Mouse (Mus musculus) G1E (cell line): Measurements from ENCODE around the gene Fhl3.

Experiments
- CTCF ChIP-seq: IDR thresholded peaks from 2 replicates; pipeline ENCODE4 v1.5.1; 2012; ENCODE audit warnings: low read depth, low read length, inconsistent platforms, mixed read lengths
- GATA1 ChIP-seq: IDR thresholded peaks from 2 replicates; pipeline ENCODE4 v1.6.1; 2012; ENCODE audit warnings: borderline replicate concordance, low read length, inconsistent platforms, mixed read lengths
- TAL1 ChIP-seq: conservative IDR thresholded peaks from 2 replicates; pipeline ENCODE4 v1.6.1; 2012; ENCODE audit warnings: low read depth, low read length, inconsistent platforms, mixed read lengths

- TF ChIP-seq CTCF (no peak), TAL1 (no peak), GATA1 (no peak)
Measured at GRCm38 (mm10) chr4:124741376-124742343, 41.2 kb downstream of the Fhl3 start, which contains the start of gene Inpp5b.
